Mouse (Mus musculus): ENCODE measurements around the gene Hsd3b4. TPM values are rescaled to one million over a fixed set of nuclear protein-coding genes. Genes with fewer than 3 reads are reported as not detected.

The Hsd3b4 gene
- total RNA-seq, 2 experiments from 2014 or later: not detected

Other genes with a start within 250 kb of the Hsd3b4 start
- gene Hmgcs2, start 230.1 kb downstream of the Hsd3b4 start, total RNA-seq (2021): 10 to 100 TPM in 1 of 2 experiments, 1 to 10 TPM in 1; 7.1 to 11.3 TPM
- gene Phgdh, start 170.5 kb downstream of the Hsd3b4 start, total RNA-seq (2021): 10 to 100 TPM; 51.1 to 62.0 TPM
- 10 to 100 TPM; 32.1 to 38.1 TPM for gene Zfp697, start 128.1 kb downstream of the Hsd3b4 start, total RNA-seq (2021)
- gene Gm4450, start 53.4 kb downstream of the Hsd3b4 start, total RNA-seq (2021): not detected
- not detected for gene Gm10681, start 78.3 kb upstream of the Hsd3b4 start, total RNA-seq (2021)
- not detected for gene Hsd3b5, start 119.7 kb upstream of the Hsd3b4 start, total RNA-seq (2021)
- gene Hsd3b2, start 214.0 kb upstream of the Hsd3b4 start, total RNA-seq (2021): under 1 TPM in 1 of 2 experiments, not detected in 1; 0.32 TPM

All from left cerebral cortex, postnatal 36 days (tissue).